Mouse (Mus musculus) forebrain, embryonic 11.5 days (tissue): ENCODE results near the gene Arrdc5. TPM values are rescaled to one million over a fixed set of nuclear protein-coding genes. Genes with fewer than 3 reads are reported as not detected.

Source experiments
- ATAC-seq: fragments of 200-750 bp; cut with Nextera tagmentation; replicated peaks from 2 replicates; pipeline ENCODE4 v1.8.0; 2017; ENCODE audit warnings: moderate TSS enrichment; ENCODE audit not compliant: low FRiP score
- DNase-seq: peaks from one replicate; pipeline ENCODE4 v3.0.0-alpha.2; 2017; ENCODE audit warnings: low spot score
- H3K27ac ChIP-seq: fragments of 300-500 bp; sonication (generic); 2 replicates; pipeline ENCODE4 v1.5.1; 2014; ENCODE audit warnings: low read depth, low read length
- H3K27me3 ChIP-seq: fragments of 300-500 bp; sonication (generic); 2 replicates; pipeline ENCODE4 v1.6.1; 2014; ENCODE audit warnings: mild to moderate bottlenecking, low read length, mixed read lengths; ENCODE audit not compliant: control insufficient read depth, insufficient read depth
- H3K36me3 ChIP-seq: fragments of 300-500 bp; sonication (generic); 2 replicates; pipeline ENCODE4 v1.6.1; 2014; ENCODE audit warnings: mild to moderate bottlenecking, low read length, moderate library complexity, mixed read lengths; ENCODE audit not compliant: control insufficient read depth, insufficient read depth
- H3K4me1 ChIP-seq: fragments of 300-500 bp; sonication (generic); replicated peaks from 2 replicates; pipeline ENCODE4 v1.6.1; 2014; ENCODE audit warnings: low read length, mixed read lengths; ENCODE audit not compliant: control insufficient read depth, insufficient read depth
- H3K4me2 ChIP-seq: fragments of 300-500 bp; sonication (generic); 2 replicates; pipeline ENCODE4 v1.6.1; 2014; ENCODE audit warnings: low read depth, mild to moderate bottlenecking, low read length, moderate library complexity, mixed read lengths; ENCODE audit not compliant: severe bottlenecking
- H3K4me3 ChIP-seq: fragments of 300-500 bp; sonication (generic); 2 replicates; pipeline ENCODE4 v1.5.1; 2014; ENCODE audit warnings: low read depth, low read length
- H3K9ac ChIP-seq: fragments of 300-500 bp; sonication (generic); 2 replicates; pipeline ENCODE4 v1.6.1; 2014; ENCODE audit warnings: low read length
- H3K9me3 ChIP-seq: fragments of 300-500 bp; sonication (generic); 2 replicates; pipeline ENCODE4 v1.6.1; 2016; ENCODE audit warnings: low read length, mixed read lengths; ENCODE audit not compliant: control insufficient read depth
- WGBS: fragments of 180-500 bp; shearing (Covaris S2); extraction: QIAGEN DNeasy Blood & Tissue Kit; methylation state at CpG from one replicate; pipeline ENCODE4 v1.1.7; 2014; 5-methylcytosine and 5-hydroxymethylcytosine counted together
- polyA plus RNA-seq: library from polyadenylated mRNA; unstranded; fragments of >200 nt; fragmentation: Nextera tagmentation; extraction: Ambion mirVana; gene quantifications from 2 replicates; pipeline ENCODE4 v1.2.1, GENCODE M21; 2014

The Arrdc5 gene
- polyA plus RNA-seq, 1 experiment from 2014 or later = not detected

GRCm38 (mm10) chr17:56289371-56290331 lies 10.4 kb downstream of the Arrdc5 start:
- H3K27ac ChIP-seq = peak overlapping the region; percentile 88
- no peaks in the 10 kb centered on the region; the same call in 1 of the 2 replicates for H3K36me3 ChIP-seq
- peaks cover 23% of the 10 kb centered on the region for H3K4me1 ChIP-seq
- DNase-seq (peak; percentile 80), ATAC-seq (peak; percentile 26)
- no peaks in the 10 kb centered on the region for H3K27me3 ChIP-seq
- WGBS = 2% methylated on average over 23 of the region's 23 CpGs
- H3K9ac ChIP-seq = peak overlapping the region; percentile 59
- H3K9me3 ChIP-seq = no peaks in the 10 kb centered on the region
- H3K4me2 ChIP-seq = peak overlapping the region; percentile 72
- peak overlapping the region; percentile 39 for H3K4me3 ChIP-seq

GRCm38 (mm10) chr17:56288866-56289265 lies 11.2 kb downstream of the Arrdc5 start:
- no peak for DNase-seq
- Histone ChIP-seq H3K27me3 (no peaks in the 10 kb centered on the region), H3K4me2 (peak overlapping the region; percentile 72), H3K4me3 (peak overlapping the region; percentile 39; the same call in 1 of the 2 replicates), H3K4me1 (peaks cover 23% of the 10 kb centered on the region), H3K9ac (peak overlapping the region; percentile 59), H3K27ac (peak overlapping the region; percentile 88), H3K36me3 (no peaks in the 10 kb centered on the region; the same call in 1 of the 2 replicates), H3K9me3 (no peaks in the 10 kb centered on the region)
- no peak for ATAC-seq
- 45% methylated on average over 3 of the region's 3 CpGs for WGBS

GRCm38 (mm10) chr17:56287830-56288229 lies 12.3 kb downstream of the Arrdc5 start:
- H3K36me3 ChIP-seq = no peaks in the 10 kb centered on the region; the same call in 1 of the 2 replicates
- no peaks in the 10 kb centered on the region for H3K9me3 ChIP-seq
- H3K4me1 ChIP-seq = peaks cover 23% of the 10 kb centered on the region
- ATAC-seq = no peak
- no peak overlapping the region for H3K27ac ChIP-seq
- H3K4me2 ChIP-seq = no peak overlapping the region
- H3K4me3 ChIP-seq = no peak overlapping the region
- H3K27me3 ChIP-seq = no peaks in the 10 kb centered on the region
- H3K9ac ChIP-seq = no peak overlapping the region
- no peak for DNase-seq
- 67% methylated on average over 3 of the region's 3 CpGs for WGBS

- Histone ChIP-seq H3K36me3 (no peaks in the 10 kb centered on the region; the same call in 1 of the 2 replicates), H3K27me3 (no peaks in the 10 kb centered on the region), H3K9me3 (no peaks in the 10 kb centered on the region), H3K9ac (no peak overlapping the region), H3K4me2 (no peak overlapping the region), H3K27ac (no peak overlapping the region), H3K4me3 (no peak overlapping the region), H3K4me1 (peaks cover 19% of the 10 kb centered on the region; the same call in 1 of the 2 replicates)
- DNase-seq (no peak), ATAC-seq (no peak)
- 93% methylated on average over 11 of the region's 11 CpGs for WGBS
Measured at GRCm38 (mm10) chr17:56285995-56286394, 14.1 kb downstream of the Arrdc5 start.

- Histone ChIP-seq H3K4me2 (no peak overlapping the region), H3K4me1 (0 out of 2 replicates have a peak, but pooled peaks cover 3% of the 10 kb centered on the region), H3K27ac (no peak overlapping the region), H3K36me3 (no peaks in the 10 kb centered on the region; the same call in 1 of the 2 replicates), H3K27me3 (no peaks in the 10 kb centered on the region), H3K9ac (no peak overlapping the region), H3K4me3 (no peak overlapping the region), H3K9me3 (no peaks in the 10 kb centered on the region)
- 96% methylated on average over 8 of the region's 8 CpGs for WGBS
- ATAC-seq (no peak), DNase-seq (no peak)
Measured at GRCm38 (mm10) chr17:56283316-56283715, 16.8 kb downstream of the Arrdc5 start.

- 0 out of 2 replicates have a peak, but pooled peaks cover 1% of the 10 kb centered on the region for H3K4me1 ChIP-seq
- no peaks in the 10 kb centered on the region for H3K9me3 ChIP-seq
- no peak for DNase-seq
- H3K27me3 ChIP-seq = no peaks in the 10 kb centered on the region
- H3K27ac ChIP-seq = no peak overlapping the region
- no peak overlapping the region for H3K4me2 ChIP-seq
- 90% methylated on average over 4 of the region's 4 CpGs for WGBS
- H3K9ac ChIP-seq = no peak overlapping the region
- no peak for ATAC-seq
- no peaks in the 10 kb centered on the region; the same call in 1 of the 2 replicates for H3K36me3 ChIP-seq
- H3K4me3 ChIP-seq = no peak overlapping the region
Measured at GRCm38 (mm10) chr17:56282802-56283201, 17.3 kb downstream of the Arrdc5 start.

GRCm38 (mm10) chr17:56281193-56281592 lies 18.9 kb downstream of the Arrdc5 start:
- Histone ChIP-seq H3K9ac (no peak overlapping the region), H3K4me3 (no peak overlapping the region), H3K27ac (no peak overlapping the region), H3K4me2 (no peak overlapping the region), H3K36me3 (no peaks in the 10 kb centered on the region; the same call in 1 of the 2 replicates), H3K9me3 (no peaks in the 10 kb centered on the region), H3K4me1 (no peaks in the 10 kb centered on the region; the same call in 1 of the 2 replicates), H3K27me3 (no peaks in the 10 kb centered on the region)
- ATAC-seq (no peak), DNase-seq (no peak)
- WGBS = 90% methylated on average over 12 of the region's 12 CpGs

GRCm38 (mm10) chr17:56279481-56280155 lies 20.5 kb downstream of the Arrdc5 start:
- Histone ChIP-seq H3K9ac (no peak overlapping the region), H3K36me3 (no peaks in the 10 kb centered on the region; the same call in 1 of the 2 replicates), H3K4me3 (no peak overlapping the region), H3K4me1 (peaks cover 2% of the 10 kb centered on the region; the same call in 1 of the 2 replicates), H3K27ac (no peak overlapping the region), H3K27me3 (no peaks in the 10 kb centered on the region), H3K4me2 (no peak overlapping the region), H3K9me3 (no peaks in the 10 kb centered on the region)
- no peak for ATAC-seq
- no peak for DNase-seq
- 91% methylated on average over 12 of the region's 12 CpGs for WGBS
